Mouse (Mus musculus): ENCODE data around the gene Dnah17. TPM values are rescaled to one million over a fixed set of nuclear protein-coding genes. Genes with fewer than 3 reads are reported as not detected.
A peak's percentile ranks its signal among the peaks of the same experiment; 100 is the strongest.

The Dnah17 gene
- total RNA-seq, 2 experiments from 2014 or later = 0.14 to 0.16 TPM

DNA sequence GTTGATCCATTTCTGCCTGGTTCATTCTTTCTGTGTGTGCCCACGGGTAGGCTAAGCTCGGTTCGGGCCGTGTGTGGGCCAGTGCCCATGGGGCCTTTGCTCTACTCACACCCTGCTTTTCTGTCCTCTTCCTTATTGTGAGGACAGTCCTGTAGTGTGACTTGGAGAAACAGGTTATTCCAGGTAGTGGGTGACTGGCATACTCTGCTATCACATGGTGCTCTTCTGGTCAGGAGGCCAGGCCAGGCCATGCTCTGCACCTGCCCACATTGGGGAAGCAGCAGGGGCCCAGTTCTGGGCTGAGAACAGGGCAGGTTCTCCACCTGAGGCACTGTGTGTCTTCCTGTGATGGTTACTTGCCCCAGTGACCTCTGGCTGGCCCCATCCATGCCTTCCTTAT lies 132.1 kb downstream of the Dnah17 start:
- no peak for DNase-seq (ENCODE audit: low spot score in 2 of 2)

DNA sequence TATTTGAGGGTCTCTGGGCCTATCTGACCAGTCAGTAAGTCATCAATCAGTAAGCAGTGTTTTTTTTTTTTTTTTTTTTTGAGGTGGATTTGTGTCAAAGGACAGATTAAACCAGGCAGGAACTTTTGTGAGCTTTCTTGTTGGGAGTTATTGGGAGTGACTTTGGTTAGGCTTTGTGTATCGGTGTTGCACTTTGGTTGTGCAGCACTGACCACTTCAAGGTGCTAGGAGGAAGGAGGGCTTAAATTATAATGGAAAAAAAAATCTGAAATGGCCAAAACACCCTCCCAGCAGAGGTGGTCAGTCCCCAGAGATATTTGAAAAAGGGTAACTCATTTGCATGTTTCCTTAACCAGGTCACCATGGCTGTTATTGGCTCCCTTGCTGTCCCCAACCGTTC lies 133.3 kb downstream of the Dnah17 start:
- no peak for DNase-seq (ENCODE audit: low spot score in 2 of 2)

DNA sequence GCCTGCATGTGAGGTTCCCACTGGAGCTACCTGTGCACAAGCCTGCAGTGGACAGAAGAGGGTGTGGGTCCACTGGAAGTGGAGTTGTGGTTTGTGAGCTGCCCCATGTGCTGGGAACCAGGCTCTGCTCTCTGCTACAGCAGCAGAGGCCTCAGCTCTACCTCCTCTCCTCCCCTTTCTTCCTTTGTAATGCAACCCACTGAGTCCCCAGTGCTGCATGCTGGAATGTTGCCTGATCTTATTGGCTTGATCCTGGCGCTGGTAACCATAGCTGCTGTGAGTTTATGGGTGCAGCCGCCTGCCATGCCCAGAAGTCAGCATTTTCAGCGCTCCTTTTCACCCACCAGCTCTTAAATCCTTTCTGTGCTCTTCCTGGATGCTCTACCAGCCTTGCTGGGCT lies 134.4 kb downstream of the Dnah17 start:
- no peak for DNase-seq (ENCODE audit: low spot score in 2 of 2)

DNA sequence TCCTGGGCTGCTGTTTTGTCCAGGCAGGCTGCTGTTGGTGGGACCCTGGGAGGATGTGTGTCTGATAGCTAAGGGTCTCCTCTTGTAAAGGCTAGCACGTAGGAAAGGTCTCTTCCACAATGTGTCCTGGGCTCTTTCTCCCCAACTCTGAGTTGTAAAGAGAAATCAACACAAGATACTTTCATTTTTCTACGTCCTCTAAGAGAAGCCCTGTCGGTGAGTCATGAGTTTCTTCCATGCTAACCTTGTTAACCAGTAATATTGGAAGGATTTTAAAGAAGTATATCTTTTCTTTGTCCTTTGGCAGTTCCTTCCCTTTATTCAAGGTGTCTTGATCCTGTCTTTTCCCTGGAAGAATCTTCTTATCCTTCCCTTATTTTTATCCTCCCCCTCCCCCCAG lies 134.8 kb downstream of the Dnah17 start:
- DNase-seq (ENCODE audit: low spot score in 2 of 2) = no peak

DNA sequence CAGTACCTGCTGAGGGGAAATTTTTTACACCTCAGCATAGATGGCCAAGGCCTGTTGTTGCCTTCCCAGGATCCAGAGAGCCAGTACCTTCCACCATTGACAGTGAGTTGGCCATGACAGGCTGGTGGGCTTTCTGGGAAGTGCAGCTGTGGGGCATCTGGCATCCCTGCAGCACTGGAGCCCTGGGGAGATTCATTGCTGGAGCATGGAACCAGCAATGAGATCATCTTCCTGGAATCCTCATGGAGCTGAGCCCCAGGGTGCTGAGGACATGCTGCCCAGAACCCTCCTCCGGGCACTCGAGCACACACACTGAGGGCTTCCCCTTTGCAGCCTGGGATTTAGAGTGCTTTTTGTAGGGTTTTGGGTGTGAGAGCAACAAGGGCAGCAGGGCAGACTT lies 135.2 kb downstream of the Dnah17 start:
- DNase-seq (ENCODE audit: low spot score in 2 of 2) = no peak

DNA sequence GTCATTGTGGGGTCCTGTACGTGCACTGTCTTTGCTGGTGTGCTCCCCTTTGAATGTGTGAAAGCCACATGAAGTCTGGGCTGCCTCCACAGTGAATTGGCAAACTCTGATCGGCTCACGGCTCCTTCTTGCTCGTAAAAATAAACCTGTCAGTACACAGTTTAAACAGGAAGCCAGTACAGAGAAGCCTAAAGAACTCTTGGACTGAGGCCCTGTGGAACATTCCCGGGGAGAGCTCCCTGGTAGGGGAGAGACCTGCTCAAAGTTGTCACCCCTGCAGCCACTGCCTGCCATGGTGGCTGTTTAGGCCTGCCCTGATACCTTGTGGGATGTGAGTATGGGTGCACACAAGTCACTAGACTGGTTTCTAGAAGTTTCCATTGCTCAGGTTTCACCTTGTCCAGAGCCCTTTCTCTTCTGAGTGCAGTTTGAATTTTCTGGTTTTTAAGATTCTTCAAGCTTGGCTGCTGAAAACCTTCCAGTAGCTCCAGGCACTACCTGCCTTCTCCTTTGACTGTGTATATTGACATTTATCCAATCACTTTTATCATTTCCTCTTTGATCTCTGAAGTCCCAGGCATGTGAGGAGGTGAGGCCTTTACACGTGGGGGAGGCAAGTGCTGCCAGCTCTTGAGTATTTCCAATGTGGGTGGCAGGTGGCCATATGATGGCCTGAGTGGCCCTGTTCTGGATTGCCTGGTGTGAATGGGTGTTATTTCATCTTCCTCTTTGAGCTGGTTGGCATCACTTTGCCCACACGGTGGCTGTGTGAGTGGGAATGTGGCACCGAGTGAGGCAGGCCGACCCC lies 136.0 kb downstream of the Dnah17 start:
- DNase-seq (ENCODE audit: low spot score in 2 of 2) = no peak

DNA sequence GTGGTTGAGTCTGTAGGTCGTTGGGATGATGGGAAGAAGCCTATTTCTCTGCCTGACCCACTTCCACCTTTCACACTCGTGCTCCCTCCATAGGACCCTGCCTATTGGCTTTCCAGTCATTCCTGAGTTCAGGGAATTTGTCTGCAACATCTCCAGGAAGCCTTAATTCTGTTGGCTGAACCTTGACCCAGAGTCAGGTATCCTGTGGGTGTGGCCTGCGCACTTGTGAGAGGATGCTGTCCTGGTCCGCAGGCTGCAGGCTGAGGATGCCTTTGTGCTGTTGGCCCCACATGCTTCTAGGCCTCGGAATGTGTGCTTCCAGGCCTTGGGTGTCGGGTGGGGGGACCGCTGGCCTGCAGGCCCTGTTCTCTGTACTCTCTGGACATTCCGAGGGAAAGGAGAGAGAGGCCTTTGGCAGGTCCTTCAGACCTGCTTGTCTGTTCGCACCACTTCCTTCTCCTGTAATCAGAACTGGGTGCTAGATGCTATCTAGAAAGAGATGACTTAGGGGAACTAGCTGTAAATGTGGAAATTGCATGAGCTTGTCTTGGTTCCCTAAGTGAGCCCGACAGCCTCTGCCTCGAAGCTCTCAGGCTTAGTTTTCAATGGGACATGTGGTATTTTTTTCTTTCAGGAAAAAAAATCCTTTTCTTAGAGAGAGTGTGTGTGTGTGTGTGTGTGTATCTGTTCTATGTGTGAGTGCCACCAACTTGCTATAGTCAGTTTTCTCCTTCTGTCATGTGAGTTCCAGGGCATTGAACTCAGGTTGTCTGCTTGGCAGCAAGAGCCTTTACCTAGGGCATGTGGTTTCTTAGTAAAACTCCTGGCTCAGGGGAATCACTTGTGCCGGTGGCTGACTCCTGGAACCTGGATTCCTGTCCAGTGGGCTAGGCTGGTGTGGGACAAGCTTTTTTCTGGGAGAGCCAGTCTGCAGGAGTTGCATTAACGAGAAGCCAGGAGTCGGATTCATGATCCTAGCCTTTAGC lies 137.0 kb downstream of the Dnah17 start:
- DNase-seq (ENCODE audit: low spot score in 2 of 2) = no peak

DNA sequence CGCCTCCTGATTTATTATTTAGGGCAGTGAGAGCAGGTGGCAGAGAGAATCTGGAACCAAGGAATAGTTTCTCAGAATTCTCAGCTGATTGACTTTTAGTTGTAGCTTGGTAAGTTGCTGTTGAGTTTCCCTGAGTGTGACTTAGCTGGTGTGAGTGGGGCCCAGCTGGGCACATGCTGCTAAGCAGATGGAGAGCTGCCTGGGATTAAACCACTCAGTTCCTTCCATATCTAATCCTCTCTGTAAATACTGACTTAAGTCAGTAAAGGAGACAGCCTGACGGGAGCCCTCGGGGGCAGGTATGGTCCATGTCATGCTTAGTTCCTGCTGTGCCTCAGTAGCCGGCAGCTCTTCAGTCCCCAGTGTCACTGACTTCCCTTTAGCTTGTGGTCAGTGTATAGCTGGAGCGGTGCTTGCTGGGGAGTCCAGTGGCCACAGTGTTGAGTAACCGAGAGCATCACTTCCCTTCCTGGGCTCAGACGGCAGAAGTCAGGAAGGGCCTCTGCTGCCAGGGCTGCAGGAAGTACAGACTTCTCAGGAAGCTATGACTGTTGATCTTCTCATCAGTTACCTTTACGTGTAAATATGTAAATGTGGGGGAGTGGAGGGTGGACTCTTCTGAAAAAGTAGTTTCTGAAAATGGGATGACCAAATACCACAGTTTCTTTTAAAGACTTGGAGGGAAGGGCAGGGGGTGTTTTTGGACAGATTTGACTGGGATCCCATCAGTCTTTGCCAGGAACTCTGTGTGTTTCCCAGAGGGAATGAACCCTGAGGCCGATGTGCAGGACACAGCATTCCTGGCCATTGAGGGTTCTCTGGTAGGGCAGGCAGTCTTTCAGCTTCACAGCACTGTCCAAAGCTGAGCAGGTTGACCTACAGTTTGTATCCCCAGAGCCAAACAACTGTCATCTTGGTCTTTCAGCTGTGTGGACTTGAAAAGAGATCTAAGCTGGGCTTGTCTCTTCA lies 138.6 kb downstream of the Dnah17 start:
- DNase-seq (ENCODE audit: low spot score in 2 of 2) = no peak

DNA sequence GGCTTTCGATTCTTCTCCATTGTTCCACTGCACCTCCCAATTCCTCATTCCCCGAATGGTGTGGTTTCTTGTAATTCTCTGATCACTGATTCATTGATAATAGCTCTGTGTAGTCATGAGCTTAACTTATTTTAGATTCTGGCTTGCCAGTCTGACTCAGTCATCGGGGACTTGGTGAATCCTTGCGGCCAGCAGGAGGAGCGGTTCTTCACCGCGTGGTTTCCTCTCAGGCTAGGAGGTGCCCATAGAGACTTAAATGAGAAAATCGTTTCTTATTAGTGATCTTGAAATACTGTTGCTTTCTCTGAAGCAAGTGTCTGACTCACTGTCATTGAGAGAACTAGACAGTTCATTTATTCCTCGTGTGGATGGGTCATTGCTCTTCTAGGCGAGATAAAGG lies 140.5 kb downstream of the Dnah17 start:
- DNase-seq (ENCODE audit: low spot score in 2 of 2) = no peak

DNA sequence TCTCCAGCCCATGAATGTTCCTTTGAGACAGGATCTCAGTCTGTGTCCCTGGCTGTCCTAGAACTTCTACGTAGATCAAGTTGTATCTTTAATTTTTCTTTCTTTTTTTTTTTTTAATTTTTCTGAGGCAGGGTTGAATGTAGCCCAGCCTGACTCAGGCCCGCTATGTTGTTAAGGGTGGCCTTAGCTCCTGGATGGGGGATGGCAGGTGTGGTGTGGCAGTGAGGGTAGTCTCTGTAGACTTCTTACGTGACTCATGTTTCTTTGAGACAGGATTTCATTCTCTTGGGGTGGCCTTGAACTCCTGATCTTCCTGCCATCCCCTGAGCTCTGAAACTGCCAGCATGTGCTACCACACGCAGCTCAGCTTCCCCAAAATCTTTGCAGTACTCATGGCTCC lies 141.2 kb downstream of the Dnah17 start:
- DNase-seq (ENCODE audit: low spot score in 2 of 2) = no peak

DNA sequence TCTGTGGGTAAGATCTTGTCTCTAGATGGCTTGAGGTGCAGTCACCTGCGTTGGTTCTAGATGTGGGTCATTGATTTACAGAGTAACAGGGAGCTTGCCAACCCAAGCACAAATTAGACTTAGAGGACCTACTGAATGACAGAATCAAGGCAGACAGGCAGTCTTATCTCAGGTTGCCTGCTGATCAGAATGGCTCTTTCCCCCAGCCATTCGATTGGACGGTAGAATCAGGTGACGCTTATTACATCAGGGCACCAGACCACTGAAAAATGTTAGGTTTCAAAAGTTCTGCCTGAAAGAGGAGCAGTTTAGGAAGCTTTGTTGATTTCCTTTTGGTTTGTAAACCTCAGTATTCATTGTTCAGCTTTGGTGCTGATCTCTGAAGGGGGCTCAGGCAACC lies 142.5 kb downstream of the Dnah17 start:
- no peak for DNase-seq (ENCODE audit: low spot score in 2 of 2)

DNA sequence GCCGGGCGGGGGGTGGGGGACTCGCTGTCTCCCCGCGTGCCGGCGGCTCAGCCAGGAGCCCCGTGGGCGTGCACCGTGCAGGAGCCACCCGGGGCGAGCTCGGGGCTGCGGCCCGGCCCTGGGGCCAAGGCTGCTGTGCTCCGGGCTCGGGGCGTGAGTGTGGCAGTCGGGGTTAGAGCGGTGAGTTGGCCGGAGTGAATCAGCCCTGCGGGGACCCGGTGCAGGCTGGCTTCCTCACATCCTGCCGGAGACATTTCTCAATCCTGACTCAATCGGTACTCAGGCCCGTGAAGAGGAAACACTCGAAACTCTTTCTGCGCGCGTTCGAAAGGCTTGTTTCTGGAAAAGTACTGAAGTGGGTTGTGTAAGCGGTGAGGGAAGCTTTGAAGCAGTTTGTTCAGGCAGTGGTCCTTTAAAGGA lies 143.4 kb downstream of the Dnah17 start:
- DNase-seq (ENCODE audit: low spot score in 2 of 2) = no peak

DNA sequence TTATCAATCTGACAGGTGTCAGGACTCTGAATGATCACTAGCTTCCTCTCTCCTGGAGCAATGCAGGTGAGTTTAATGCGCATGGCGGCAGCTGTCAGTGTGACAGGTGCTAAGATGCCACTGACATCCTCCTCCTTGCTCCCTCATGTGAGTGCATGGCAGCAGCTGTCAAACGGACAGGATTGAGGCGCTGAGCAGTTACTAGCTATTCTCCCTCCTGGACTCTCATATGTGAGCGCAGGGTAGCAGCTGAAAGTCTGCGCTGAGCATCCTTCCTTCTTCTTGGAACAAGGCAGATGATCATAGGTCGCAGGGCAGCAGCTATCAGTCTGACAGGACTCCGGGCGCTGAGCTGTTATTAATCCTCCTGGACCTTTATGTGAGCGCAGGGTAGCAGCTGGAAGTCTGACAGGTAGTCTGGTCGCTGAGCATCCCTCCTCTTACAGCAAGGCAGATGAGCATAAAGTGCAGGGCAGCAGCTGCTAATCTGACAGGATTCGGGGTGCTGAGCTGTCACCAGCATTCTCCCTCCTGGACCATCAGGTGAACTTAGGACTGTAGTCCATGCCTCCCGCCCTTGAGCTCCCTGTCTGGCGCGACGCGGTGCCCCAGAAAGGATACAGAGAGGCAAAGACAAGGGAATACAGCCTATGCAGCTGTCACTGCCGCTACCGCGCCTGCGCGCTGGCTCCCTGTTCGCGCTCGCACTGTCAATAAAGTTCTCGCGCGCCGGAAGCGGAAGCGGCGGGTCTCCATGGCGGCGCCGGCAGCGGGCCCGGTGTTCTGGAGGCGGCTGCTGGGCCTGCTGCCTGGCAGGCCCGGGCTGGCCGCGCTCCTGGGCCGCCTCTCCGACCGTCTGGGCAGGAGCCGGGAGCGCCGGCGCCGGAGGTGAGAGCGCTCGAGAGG lies 144.1 kb downstream of the Dnah17 start, which contains the start of gene Pgs1:
TSS of gene Pgs1 (plus strand) at position 167 of the 906 bp plus-strand sequence.
- DNase-seq (ENCODE audit: low spot score in 2 of 2) = peak; percentile 91 to 95

DNA sequence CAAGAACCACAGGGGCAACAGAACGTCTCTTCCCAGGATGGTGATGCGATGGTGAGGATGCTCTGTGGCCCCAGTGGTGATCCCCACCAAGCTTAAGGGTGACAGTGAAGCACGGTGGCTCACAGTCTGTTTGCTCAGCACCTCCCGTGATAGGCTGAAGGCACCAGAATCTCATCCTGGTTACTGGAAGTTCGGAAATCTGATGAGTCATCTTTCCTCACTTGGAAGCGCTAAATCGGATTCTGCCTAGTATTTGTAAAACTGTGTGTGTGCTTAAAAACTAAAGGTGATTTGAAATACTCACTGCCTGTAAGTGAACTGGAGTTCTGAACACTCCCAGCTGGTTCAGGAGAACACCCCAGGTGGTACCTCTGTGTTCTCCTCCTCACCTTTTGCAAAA lies 146.7 kb downstream of the Dnah17 start:
- DNase-seq (ENCODE audit: low spot score in 2 of 2) = no peak

DNA sequence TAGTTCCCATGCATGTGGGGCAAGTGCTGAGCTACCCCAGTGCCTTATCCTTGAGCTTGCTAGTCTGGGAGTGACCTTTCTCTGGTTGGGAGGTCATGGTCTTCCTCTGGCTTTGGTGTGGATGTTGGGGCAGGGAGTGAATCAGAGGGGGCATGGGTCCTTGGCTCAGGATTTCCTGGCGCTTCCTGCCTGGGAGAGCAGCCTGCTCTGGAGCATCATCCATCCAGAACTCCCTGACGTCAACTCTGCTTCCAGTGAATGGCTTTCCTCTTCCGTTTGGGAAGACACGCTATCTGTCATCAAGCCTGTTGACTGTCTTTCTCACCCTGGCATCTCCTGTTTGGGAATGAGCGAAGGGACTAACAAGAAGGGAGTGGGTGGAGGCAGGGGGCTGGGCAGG lies 148.0 kb downstream of the Dnah17 start:
- no peak for DNase-seq (ENCODE audit: low spot score in 2 of 2)

DNA sequence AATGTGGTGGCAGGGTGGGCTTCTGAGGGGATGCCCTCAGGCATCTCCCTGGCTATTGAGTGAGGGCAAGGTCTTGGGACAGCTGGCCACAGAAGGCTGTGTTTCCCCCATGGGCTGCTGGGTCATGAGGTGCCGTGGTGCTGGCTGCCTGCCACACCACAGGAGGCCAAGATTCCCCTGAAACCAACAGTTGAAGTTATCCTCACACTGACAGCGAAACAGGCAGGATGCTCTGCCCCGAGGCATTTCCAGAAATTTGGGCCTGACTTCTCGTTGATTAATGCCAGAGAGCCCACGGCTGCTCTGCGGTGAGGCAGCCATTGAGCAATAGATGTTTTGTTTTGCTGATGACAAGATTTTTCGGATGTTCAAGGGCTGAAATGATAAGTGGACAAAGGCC lies 151.0 kb downstream of the Dnah17 start:
- DNase-seq (ENCODE audit: low spot score in 2 of 2) = no peak

DNA sequence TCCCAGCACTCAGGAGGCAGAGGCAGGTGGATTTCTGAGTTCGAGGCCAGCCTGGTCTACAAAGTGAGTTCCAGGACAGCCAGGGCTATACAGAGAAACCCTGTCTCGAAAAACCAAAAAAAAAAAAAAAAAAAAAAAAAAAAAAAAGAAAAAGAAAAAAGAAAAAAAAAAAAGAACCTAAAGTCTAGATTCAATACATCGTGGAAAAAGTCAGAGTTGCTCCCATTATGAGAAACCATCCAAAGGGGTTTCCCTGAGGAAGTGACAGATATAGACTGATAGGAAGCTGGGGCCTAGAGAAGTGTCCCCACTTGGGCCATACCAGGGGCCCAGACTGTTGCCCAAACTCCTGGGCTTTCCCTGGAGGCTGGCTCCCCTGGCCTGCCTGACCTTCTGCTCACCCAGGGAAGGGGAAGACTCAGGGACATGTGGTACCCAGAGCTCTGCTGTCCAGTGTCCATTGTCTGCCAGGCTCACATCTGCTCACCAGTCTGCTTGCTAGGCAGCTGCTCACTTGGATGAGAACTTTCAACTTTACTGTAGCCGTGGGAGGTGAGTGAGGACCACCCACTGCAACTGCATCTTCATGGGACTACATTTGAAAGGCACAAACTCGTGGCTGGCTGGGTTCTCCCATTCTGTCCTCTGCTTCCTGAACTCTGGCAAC lies 152.6 kb downstream of the Dnah17 start:
- no peak for DNase-seq (ENCODE audit: low spot score in 2 of 2)

DNA sequence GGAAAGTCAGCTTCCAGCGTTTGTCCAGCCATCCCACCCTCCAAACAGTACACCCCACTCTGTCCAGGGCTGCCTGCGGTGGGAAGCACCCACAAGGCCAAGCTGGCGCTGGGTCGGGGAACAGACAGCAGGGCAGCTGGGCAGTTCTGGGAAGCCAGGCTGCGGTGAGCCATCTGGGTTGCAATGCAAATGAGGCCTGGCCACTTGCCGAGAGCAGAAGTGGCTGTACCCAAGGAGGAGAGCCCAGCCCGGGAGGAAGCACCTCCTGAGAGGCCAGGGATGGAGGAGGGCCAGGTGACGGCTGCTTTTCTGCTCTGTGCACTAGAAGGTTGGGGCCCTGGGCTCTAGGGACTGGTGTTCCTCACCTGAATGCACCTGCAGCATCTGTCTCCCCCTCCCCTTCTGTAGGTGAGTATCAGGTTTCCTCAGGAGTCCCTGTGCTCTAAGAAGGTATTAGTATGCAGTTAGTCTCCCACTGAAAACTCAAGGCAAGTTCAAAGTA lies 154.3 kb downstream of the Dnah17 start:
- peak; percentile 67 to 70 for DNase-seq (ENCODE audit: low spot score in 2 of 2)
